Mouse (Mus musculus): ENCODE data around the gene Ttc22. TPM values are rescaled to one million over a fixed set of nuclear protein-coding genes. Genes with fewer than 3 reads are reported as not detected.

The Ttc22 gene
- polyA plus RNA-seq, 1 experiment: 0.26 TPM

DNA sequence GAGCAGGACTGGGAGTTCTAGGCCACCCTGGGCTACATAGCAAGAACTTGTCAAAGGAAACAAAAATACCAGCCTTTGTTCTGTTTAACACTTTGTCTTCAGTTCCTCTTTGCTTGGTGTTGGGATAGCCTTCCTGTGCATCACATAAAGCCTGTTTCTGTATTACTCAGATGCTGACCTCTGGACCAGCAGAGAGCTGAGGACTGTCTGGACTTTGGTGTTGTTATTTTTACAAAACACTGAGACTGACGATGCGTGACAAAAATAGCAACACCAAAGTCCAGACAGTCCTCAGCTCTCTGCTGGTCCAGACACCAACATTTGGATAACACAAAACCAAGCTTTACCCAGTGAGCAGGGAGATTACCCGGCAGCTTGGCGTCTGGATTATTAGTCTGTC lies 21.5 kb upstream of the Ttc22 start:
- H3K4me3 ChIP-seq (replicated peaks; ENCODE audit: insufficient read depth, low read depth, low read length): no peak overlapping the region
- H3K27me3 ChIP-seq (ENCODE audit: control insufficient read depth, insufficient read depth, low read length): no peaks in the 10 kb centered on the region
- no peak overlapping the region for H3K27ac ChIP-seq (ENCODE audit: insufficient read depth, low read length)
- 87% methylated on average over 4 of the region's 4 CpGs for WGBS
- no peaks in the 10 kb centered on the region for H3K4me1 ChIP-seq (ENCODE audit: control insufficient read depth, insufficient read depth, low read length)
- DNase-seq: no peak
- TF ChIP-seq POLR2A (IDR thresholded peaks at IDR 0.05; ENCODE audit: borderline replicate concordance, insufficient read depth, low read length): no peak
- no peak for TF ChIP-seq CTCF (IDR thresholded peaks at IDR 0.05; ENCODE audit: borderline replicate concordance, insufficient read depth, low read depth, low read length)

DNA sequence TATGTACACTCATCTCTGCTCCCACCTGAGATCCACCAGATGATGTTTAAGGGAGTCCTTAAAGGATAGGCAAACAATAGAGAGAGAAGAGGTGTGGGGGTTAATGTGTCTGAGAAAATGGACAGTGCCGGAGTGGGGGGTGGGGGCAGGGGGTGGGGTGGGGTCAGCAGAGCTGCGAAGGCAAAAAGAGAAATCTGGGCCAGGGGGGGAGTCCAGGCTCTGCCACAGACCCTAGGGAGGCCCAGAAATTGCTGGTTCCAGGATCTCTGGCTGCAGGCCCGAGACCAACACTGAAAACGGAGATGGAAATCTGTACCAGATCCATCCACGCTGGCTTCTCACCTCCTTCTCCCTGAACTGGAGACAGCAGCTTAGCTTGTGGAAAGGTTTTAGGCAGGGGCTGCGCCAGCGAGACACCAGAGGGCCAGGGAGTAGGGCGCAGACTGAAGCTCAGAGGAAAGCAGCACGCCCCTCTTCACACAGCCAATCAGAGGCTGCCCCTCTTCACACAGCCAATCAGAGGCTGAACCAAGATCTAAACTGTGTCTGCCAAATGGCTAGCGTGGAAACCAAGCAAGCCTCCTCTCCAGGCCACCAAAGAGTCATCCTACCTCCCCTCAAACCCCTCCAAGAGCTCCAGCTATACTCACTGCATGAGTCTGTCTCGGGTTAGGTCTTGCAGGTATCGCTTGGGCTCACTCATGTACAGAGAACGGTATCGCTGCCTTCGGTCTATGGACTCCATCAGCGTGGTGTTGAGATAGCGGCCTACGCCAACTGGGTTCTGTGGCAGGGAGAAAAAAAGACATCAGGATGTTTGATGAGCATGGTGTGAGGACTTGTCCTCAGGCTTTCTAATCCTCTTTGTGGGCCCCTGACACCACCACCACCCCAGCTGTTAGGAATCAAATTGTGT lies 15.3 kb upstream of the Ttc22 start:
- DNase-seq: peak in 1 of 2 experiments; percentile 31
- no peak overlapping the region for H3K27ac ChIP-seq (ENCODE audit: insufficient read depth, low read length)
- H3K4me1 ChIP-seq (ENCODE audit: control insufficient read depth, insufficient read depth, low read length): peaks cover 2% of the 10 kb centered on the region; the same call in 1 of the 2 replicates
- WGBS: 31% methylated on average over 18 of the region's 18 CpGs
- H3K27me3 ChIP-seq (ENCODE audit: control insufficient read depth, insufficient read depth, low read length): no peaks in the 10 kb centered on the region
- peak overlapping the region; percentile 39 for H3K4me3 ChIP-seq (replicated peaks; ENCODE audit: insufficient read depth, low read depth, low read length)
- TF ChIP-seq POLR2A (IDR thresholded peaks at IDR 0.05; ENCODE audit: borderline replicate concordance, insufficient read depth, low read length) (no peak), CTCF (IDR thresholded peaks at IDR 0.05; ENCODE audit: borderline replicate concordance, insufficient read depth, low read depth, low read length) (no peak)

DNA sequence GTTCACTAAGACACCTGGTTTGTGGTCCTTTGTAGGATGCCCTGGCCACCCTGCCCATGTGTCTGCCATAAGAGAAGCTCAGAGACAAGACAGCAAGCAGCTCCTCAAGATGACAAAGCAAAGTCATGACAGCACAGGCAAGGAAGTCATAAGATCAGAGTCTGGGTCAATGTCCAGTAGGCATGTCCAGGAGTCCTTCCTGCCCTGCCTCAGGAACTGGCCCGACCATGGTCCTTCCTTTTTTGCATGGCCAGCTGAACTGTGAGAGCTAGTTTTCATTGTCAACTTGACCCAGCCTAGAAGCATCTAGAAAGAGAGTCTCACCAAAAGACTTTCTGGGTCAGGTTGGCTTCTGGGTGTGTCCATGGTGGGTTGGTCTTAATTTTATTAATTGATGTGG lies 14.3 kb upstream of the Ttc22 start:
- 96% methylated on average over 1 of the region's 1 CpGs for WGBS

DNA sequence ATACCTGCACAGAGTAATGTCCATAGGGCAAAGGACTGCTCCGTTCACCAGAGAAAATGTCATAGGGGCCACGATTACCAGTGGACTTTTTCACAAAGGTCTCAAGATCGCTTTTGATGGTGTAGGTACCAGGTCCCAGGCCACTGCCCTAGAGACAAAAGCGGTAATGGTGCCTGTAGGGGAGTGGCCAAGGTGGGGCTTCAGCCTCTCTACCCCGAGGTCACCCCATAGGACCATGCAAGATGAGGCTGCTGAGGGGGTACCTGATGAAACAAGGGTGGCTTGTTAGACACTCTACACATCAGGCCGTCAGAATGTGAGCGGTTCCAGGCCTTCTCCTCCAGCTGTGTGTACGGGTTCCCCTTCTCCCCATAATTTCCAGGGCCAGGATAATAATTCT lies 9.1 kb upstream of the Ttc22 start:
- H3K4me3 ChIP-seq (replicated peaks; ENCODE audit: insufficient read depth, low read depth, low read length): no peak overlapping the region
- TF ChIP-seq CTCF (IDR thresholded peaks at IDR 0.05; ENCODE audit: borderline replicate concordance, insufficient read depth, low read depth, low read length): no peak
- TF ChIP-seq POLR2A (IDR thresholded peaks at IDR 0.05; ENCODE audit: borderline replicate concordance, insufficient read depth, low read length): no peak
- H3K27me3 ChIP-seq (ENCODE audit: control insufficient read depth, insufficient read depth, low read length): no peaks in the 10 kb centered on the region
- H3K4me1 ChIP-seq (ENCODE audit: control insufficient read depth, insufficient read depth, low read length): no peaks in the 10 kb centered on the region
- H3K27ac ChIP-seq (ENCODE audit: insufficient read depth, low read length): no peak overlapping the region
- no peak for DNase-seq
- 79% methylated on average over 8 of the region's 8 CpGs for WGBS

More for the DNA sequence above, 14.3 kb upstream of the Ttc22 start:
- TF ChIP-seq POLR2A (IDR thresholded peaks at IDR 0.05; ENCODE audit: borderline replicate concordance, insufficient read depth, low read length) (no peak), CTCF (IDR thresholded peaks at IDR 0.05; ENCODE audit: borderline replicate concordance, insufficient read depth, low read depth, low read length) (no peak)
- H3K4me3 ChIP-seq (replicated peaks; ENCODE audit: insufficient read depth, low read depth, low read length): no peak overlapping the region
- no peak for DNase-seq
- H3K4me1 ChIP-seq (ENCODE audit: control insufficient read depth, insufficient read depth, low read length): peaks cover 2% of the 10 kb centered on the region; the same call in 1 of the 2 replicates
- H3K27ac ChIP-seq (ENCODE audit: insufficient read depth, low read length): no peak overlapping the region
- no peaks in the 10 kb centered on the region for H3K27me3 ChIP-seq (ENCODE audit: control insufficient read depth, insufficient read depth, low read length)

DNA sequence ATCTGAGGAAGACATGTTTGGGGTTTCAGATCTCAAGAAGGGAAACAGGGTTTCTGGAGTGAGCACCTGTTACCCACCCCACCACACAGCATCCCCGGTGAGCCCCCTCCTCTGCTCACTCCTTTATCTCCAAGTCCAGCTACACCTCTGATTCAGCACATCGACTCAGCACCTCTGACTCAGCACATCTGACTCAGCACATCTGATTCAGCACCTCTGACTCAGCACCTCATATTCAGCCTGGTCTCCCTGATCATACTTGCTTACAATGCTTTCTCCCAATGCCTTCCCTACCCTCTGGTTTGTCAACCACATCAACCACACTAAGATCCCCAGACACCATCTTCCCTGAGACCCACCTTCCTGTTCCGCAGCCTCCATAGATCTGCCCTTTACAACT lies 8.7 kb upstream of the Ttc22 start:
- DNase-seq: no peak
- TF ChIP-seq CTCF (IDR thresholded peaks at IDR 0.05; ENCODE audit: borderline replicate concordance, insufficient read depth, low read depth, low read length) (no peak), POLR2A (IDR thresholded peaks at IDR 0.05; ENCODE audit: borderline replicate concordance, insufficient read depth, low read length) (no peak)
- WGBS: 82% methylated on average over 3 of the region's 3 CpGs
- no peaks in the 10 kb centered on the region for H3K4me1 ChIP-seq (ENCODE audit: control insufficient read depth, insufficient read depth, low read length)
- no peaks in the 10 kb centered on the region for H3K27me3 ChIP-seq (ENCODE audit: control insufficient read depth, insufficient read depth, low read length)
- H3K27ac ChIP-seq (ENCODE audit: insufficient read depth, low read length): no peak overlapping the region
- no peak overlapping the region for H3K4me3 ChIP-seq (replicated peaks; ENCODE audit: insufficient read depth, low read depth, low read length)

DNA sequence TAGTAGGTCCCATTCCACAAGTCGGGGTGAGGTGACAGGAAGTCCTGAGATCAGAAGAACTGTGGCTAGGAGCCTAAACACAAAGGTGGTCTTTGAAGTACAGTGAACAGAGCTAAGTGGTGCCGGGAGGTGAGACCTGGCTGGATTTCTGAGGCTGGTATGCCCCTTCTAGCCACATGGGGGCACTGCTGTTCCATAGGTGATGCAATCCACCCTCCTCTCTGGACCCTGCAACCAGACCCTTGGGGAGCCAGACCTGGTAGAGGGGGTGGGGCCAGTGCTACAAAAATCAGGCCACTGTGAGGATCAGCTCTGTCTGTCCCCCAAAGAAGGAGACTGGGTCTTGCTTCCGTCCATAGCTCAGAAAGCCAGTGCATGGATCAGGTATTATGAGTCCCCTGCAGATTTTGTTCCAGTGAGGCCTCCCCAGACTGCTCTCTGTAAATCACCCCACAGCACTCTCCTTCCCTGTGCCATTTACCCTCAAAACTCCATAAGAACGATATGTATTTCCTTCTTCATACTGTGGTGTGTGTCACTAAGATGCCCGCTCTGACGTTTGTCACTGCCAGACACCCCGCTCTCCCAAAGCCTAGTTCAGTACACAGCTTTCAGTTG lies 7.9 kb upstream of the Ttc22 start:
- 49% methylated on average over 7 of the region's 7 CpGs for WGBS
- TF ChIP-seq CTCF (IDR thresholded peaks at IDR 0.05; ENCODE audit: borderline replicate concordance, insufficient read depth, low read depth, low read length): peak; percentile 97
- TF ChIP-seq POLR2A (IDR thresholded peaks at IDR 0.05; ENCODE audit: borderline replicate concordance, insufficient read depth, low read length): no peak
- Histone ChIP-seq H3K4me1 (ENCODE audit: control insufficient read depth, insufficient read depth, low read length) (no peaks in the 10 kb centered on the region), H3K27me3 (ENCODE audit: control insufficient read depth, insufficient read depth, low read length) (no peaks in the 10 kb centered on the region), H3K27ac (ENCODE audit: insufficient read depth, low read length) (no peak overlapping the region), H3K4me3 (replicated peaks; ENCODE audit: insufficient read depth, low read depth, low read length) (no peak overlapping the region)
- DNase-seq: peak; percentile 54 to 71

DNA sequence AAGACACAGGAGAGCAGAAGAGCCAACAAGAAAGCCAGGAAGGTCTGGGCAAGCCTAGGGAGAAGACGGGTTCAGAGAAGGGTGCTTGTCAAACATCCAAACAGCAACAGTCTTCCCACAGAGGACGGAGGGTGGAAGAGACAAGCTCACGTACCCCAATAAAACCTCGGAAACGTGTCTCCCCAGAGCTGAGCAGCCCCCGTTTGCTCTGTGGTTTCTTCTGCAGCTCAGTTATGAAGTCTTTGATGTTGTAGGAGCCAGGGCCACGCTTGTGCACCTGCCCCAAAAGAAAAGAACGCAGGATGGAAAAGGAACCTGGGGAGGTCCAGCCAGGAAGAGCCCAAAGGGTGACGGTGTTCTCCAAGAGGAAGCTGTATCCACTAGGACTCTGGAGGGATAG lies 7.4 kb upstream of the Ttc22 start:
- TF ChIP-seq CTCF (IDR thresholded peaks at IDR 0.05; ENCODE audit: borderline replicate concordance, insufficient read depth, low read depth, low read length) (no peak), POLR2A (IDR thresholded peaks at IDR 0.05; ENCODE audit: borderline replicate concordance, insufficient read depth, low read length) (no peak)
- Histone ChIP-seq H3K4me1 (ENCODE audit: control insufficient read depth, insufficient read depth, low read length) (no peaks in the 10 kb centered on the region), H3K4me3 (replicated peaks; ENCODE audit: insufficient read depth, low read depth, low read length) (no peak overlapping the region), H3K27ac (ENCODE audit: insufficient read depth, low read length) (no peak overlapping the region), H3K27me3 (ENCODE audit: control insufficient read depth, insufficient read depth, low read length) (no peaks in the 10 kb centered on the region)
- DNase-seq: no peak
- WGBS: 81% methylated on average over 9 of the region's 9 CpGs

DNA sequence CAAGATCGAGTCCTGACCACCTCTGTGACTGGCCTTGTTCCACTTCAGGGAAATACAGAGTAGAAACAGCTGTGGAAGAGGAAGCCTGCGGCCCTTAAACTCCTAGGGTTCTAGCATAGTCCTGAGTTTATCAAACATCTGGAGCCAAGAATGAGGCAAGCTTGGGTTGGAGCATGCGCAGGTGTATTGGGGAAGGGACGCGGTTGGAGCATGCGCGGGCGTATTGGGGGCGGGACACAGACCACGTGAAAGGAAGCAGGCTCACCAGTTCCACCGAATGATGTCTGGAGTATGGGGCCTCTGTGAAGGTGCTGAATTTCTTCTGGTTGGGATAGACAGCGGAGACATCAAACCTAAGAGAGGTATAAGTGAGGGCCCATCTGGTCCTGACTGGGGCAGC lies 6.6 kb upstream of the Ttc22 start:
- Histone ChIP-seq H3K27me3 (ENCODE audit: control insufficient read depth, insufficient read depth, low read length) (no peaks in the 10 kb centered on the region), H3K27ac (ENCODE audit: insufficient read depth, low read length) (no peak overlapping the region), H3K4me3 (replicated peaks; ENCODE audit: insufficient read depth, low read depth, low read length) (no peak overlapping the region), H3K4me1 (ENCODE audit: control insufficient read depth, insufficient read depth, low read length) (no peaks in the 10 kb centered on the region)
- 90% methylated on average over 12 of the region's 12 CpGs for WGBS
- no peak for DNase-seq
- TF ChIP-seq CTCF (IDR thresholded peaks at IDR 0.05; ENCODE audit: borderline replicate concordance, insufficient read depth, low read depth, low read length): no peak
- no peak for TF ChIP-seq POLR2A (IDR thresholded peaks at IDR 0.05; ENCODE audit: borderline replicate concordance, insufficient read depth, low read length)
